In genomic region chr6:104808526-104808925, GRCm38 (mm10) we compare ENCODE assay signal across 17 mouse cellular contexts.
DNase-seq lines count a peak whose midpoint lies in the region; ATAC-seq and TF ChIP-seq lines count a peak whose summit lies in the region.
"Had no signal": no experiment of that assay in that cellular context is flagged by ENCODE, and none has a peak within 500 bp of the region (broad histone marks: within the 10 kb centered on the region; RNA-seq: fewer than 3 reads in every experiment).

No protein-coding gene starts in this region.

- ATAC-seq in forebrain, embryonic 11.5 days (replicated peaks; ENCODE audit: low FRiP score), result peak; percentile 60
- ATAC-seq in liver, embryonic 11.5 days (replicated peaks; ENCODE audit: low FRiP score), result peak; percentile 53
- no peak for ATAC-seq in liver, postnatal 0 days
- peak; percentile 78 for ATAC-seq in forebrain, embryonic 16.5 days
- ATAC-seq: intestine, embryonic 15.5 days had no signal

- no peaks in the 10 kb centered on the region for H3K27me3 ChIP-seq in forebrain, embryonic 11.5 days (ENCODE audit: control insufficient read depth, insufficient read depth, low read length)
- H3K27me3 ChIP-seq in forebrain, embryonic 10.5 days (ENCODE audit: poor library complexity, severe bottlenecking), result no peaks in the 10 kb centered on the region
- H3K27me3 ChIP-seq in liver, embryonic 11.5 days (replicated peaks; ENCODE audit: control insufficient read depth, insufficient read depth, low read length), result no peaks in the 10 kb centered on the region
- no peaks in the 10 kb centered on the region for H3K27me3 ChIP-seq in liver, postnatal 0 days (ENCODE audit: insufficient read depth, low read length)
- H3K27me3 ChIP-seq in forebrain, embryonic 16.5 days (replicated peaks; ENCODE audit: control insufficient read depth, insufficient read depth, low read length), result no peaks in the 10 kb centered on the region
- H3K27me3 ChIP-seq: intestine, embryonic 15.5 days had no signal

- intact Hi-C loops in heart, postnatal 10 days (cut with DNase I), result no loop called here

- H3K9me3 ChIP-seq in forebrain, embryonic 11.5 days (ENCODE audit: control insufficient read depth, low read length), result no peaks in the 10 kb centered on the region
- no peaks in the 10 kb centered on the region for H3K9me3 ChIP-seq in forebrain, embryonic 10.5 days
- no peaks in the 10 kb centered on the region for H3K9me3 ChIP-seq in liver, embryonic 11.5 days (ENCODE audit: control insufficient read depth, low read length)
- H3K9me3 ChIP-seq in liver, postnatal 0 days (ENCODE audit: low read length), result no peaks in the 10 kb centered on the region
- no peaks in the 10 kb centered on the region for H3K9me3 ChIP-seq in forebrain, embryonic 16.5 days (ENCODE audit: control insufficient read depth, low read length)
- H3K9me3 ChIP-seq: intestine, embryonic 15.5 days had no signal

- TF ChIP-seq EP300 in liver, postnatal 0 days (IDR thresholded peaks at IDR 0.05; ENCODE audit: low read depth), result no peak

- H3K4me3 ChIP-seq in forebrain, embryonic 11.5 days (ENCODE audit: low read depth, low read length), result no peak overlapping the region
- no peak overlapping the region for H3K4me3 ChIP-seq in forebrain, embryonic 10.5 days
- no peak overlapping the region for H3K4me3 ChIP-seq in liver, embryonic 11.5 days (ENCODE audit: low read depth, low read length)
- H3K4me3 ChIP-seq in liver, postnatal 0 days (ENCODE audit: low read depth, low read length), result no peak overlapping the region
- H3K4me3 ChIP-seq in forebrain, embryonic 16.5 days (replicated peaks; ENCODE audit: low read length), result no peak overlapping the region
- H3K4me3 ChIP-seq: gastrocnemius, adult 2 months; intestine, embryonic 15.5 days; myocyte had no signal

- no peaks in the 10 kb centered on the region for H3K4me1 ChIP-seq in forebrain, embryonic 11.5 days (replicated peaks; ENCODE audit: control insufficient read depth, insufficient read depth, low read length)
- peaks cover 10% of the 10 kb centered on the region for H3K4me1 ChIP-seq in forebrain, embryonic 10.5 days
- no peaks in the 10 kb centered on the region for H3K4me1 ChIP-seq in liver, embryonic 11.5 days (replicated peaks; ENCODE audit: control insufficient read depth, insufficient read depth, low read length)
- no peaks in the 10 kb centered on the region for H3K4me1 ChIP-seq in liver, postnatal 0 days (ENCODE audit: insufficient read depth)
- H3K4me1 ChIP-seq in forebrain, embryonic 16.5 days (replicated peaks; ENCODE audit: control insufficient read depth, insufficient read depth, low read length), result no peaks in the 10 kb centered on the region
- H3K4me1 ChIP-seq: intestine, embryonic 15.5 days had no signal

- no peak overlapping the region for H3K9ac ChIP-seq in forebrain, embryonic 11.5 days (ENCODE audit: low read length)
- no peak overlapping the region for H3K9ac ChIP-seq in liver, embryonic 11.5 days (ENCODE audit: low read depth, low read length)
- no peak overlapping the region for H3K9ac ChIP-seq in liver, postnatal 0 days (replicated peaks)
- H3K9ac ChIP-seq in forebrain, embryonic 16.5 days (replicated peaks; ENCODE audit: low read depth, low read length), result no peak overlapping the region
- H3K9ac ChIP-seq: intestine, embryonic 15.5 days had no signal

- TF ChIP-seq CTCF in liver, postnatal 0 days (IDR thresholded peaks at IDR 0.05; ENCODE audit: low read depth), result no peak

- H3K4me2 ChIP-seq in forebrain, embryonic 11.5 days (ENCODE audit: low read depth, low read length, severe bottlenecking), result no peak overlapping the region
- H3K4me2 ChIP-seq in liver, embryonic 11.5 days, result no peak overlapping the region
- no peak overlapping the region for H3K4me2 ChIP-seq in liver, postnatal 0 days (ENCODE audit: low read depth, low read length)
- H3K4me2 ChIP-seq in forebrain, embryonic 16.5 days (ENCODE audit: low read length), result no peak overlapping the region
- H3K4me2 ChIP-seq: intestine, embryonic 15.5 days had no signal

- WGBS in forebrain, embryonic 11.5 days, result 43% methylated on average over 4 of the region's 4 CpGs
- WGBS in forebrain, embryonic 10.5 days, result 50% methylated on average over 4 of the region's 4 CpGs
- WGBS in liver, embryonic 11.5 days, result 29% methylated on average over 4 of the region's 4 CpGs
- WGBS in liver, postnatal 0 days (ENCODE audit: insufficient replicate concordance), result 53% methylated on average over 4 of the region's 4 CpGs
- 27% methylated on average over 4 of the region's 4 CpGs for whole genome bisulfite sequencing in forebrain, embryonic 16.5 days

- no peak for DNase-seq in forebrain, embryonic 11.5 days (ENCODE audit: low spot score)
- DNase-seq in forebrain, embryonic 10.5 days (ENCODE audit: extremely low spot score, low spot score), result no peak
- DNase-seq in liver, embryonic 11.5 days (ENCODE audit: low spot score), result no peak
- no peak for DNase-seq in liver, postnatal 0 days
- peak; percentile 20 for DNase-seq in Muller cell, postnatal 12 days (ENCODE audit: inconsistent ontology term)
- DNase-seq in gastrocnemius, postnatal 25 days, result no peak
- no peak for DNase-seq in heart, postnatal 10 days
- DNase-seq: adrenal gland, postnatal 10 days; cerebellum, postnatal 36 days; gastrocnemius, adult 2 months; lung, adult 2 months; spleen, adult 18-20 months; thymus, postnatal 4 days had no signal

- H3K36me3 ChIP-seq in forebrain, embryonic 11.5 days (ENCODE audit: control insufficient read depth, insufficient read depth, low read length), result no peaks in the 10 kb centered on the region
- H3K36me3 ChIP-seq in forebrain, embryonic 10.5 days (replicated peaks), result no peaks in the 10 kb centered on the region
- H3K36me3 ChIP-seq in liver, embryonic 11.5 days (ENCODE audit: control insufficient read depth, insufficient read depth, low read length), result no peaks in the 10 kb centered on the region
- H3K36me3 ChIP-seq in liver, postnatal 0 days (replicated peaks; ENCODE audit: insufficient read depth, low read length), result no peaks in the 10 kb centered on the region
- no peaks in the 10 kb centered on the region for H3K36me3 ChIP-seq in forebrain, embryonic 16.5 days (ENCODE audit: control insufficient read depth, insufficient read depth)
- H3K36me3 ChIP-seq: intestine, embryonic 15.5 days had no signal

- H3K27ac ChIP-seq in forebrain, embryonic 11.5 days (ENCODE audit: low read depth, low read length), result no peak overlapping the region
- no peak overlapping the region for H3K27ac ChIP-seq in forebrain, embryonic 10.5 days
- no peak overlapping the region for H3K27ac ChIP-seq in liver, embryonic 11.5 days (ENCODE audit: low read depth, low read length)
- H3K27ac ChIP-seq in liver, postnatal 0 days (ENCODE audit: low read depth), result no peak overlapping the region
- no peak overlapping the region for H3K27ac ChIP-seq in forebrain, embryonic 16.5 days (ENCODE audit: low read length)
- H3K27ac ChIP-seq: gastrocnemius, adult 2 months; intestine, embryonic 15.5 days; kidney, postnatal 0 days had no signal
